Mouse (Mus musculus) myocyte (in vitro differentiated cells): ENCODE data around the gene Lamtor2. TPM values are rescaled to one million over a fixed set of nuclear protein-coding genes. Genes with fewer than 3 reads are reported as not detected.

Experiments
- H3K27me3 ChIP-seq: one replicate; pipeline ENCODE4 v1.6.1; 2011; ENCODE audit not compliant: control insufficient read depth, insufficient read depth, insufficient read length
- H3K36me3 ChIP-seq: one replicate; pipeline ENCODE4 v1.6.1; 2011; ENCODE audit not compliant: control insufficient read depth, insufficient read depth
- H3K4me2 ChIP-seq: one replicate; pipeline ENCODE4 v1.6.1; 2011; ENCODE audit warnings: low read depth, control low read depth
- H3K4me3 ChIP-seq: one replicate; pipeline ENCODE4 v1.5.1; 2011; ENCODE audit warnings: mild to moderate bottlenecking, control low read depth, moderate library complexity
- H3K79me2 ChIP-seq: one replicate; pipeline ENCODE4 v1.6.1; 2011; ENCODE audit not compliant: control insufficient read depth, insufficient read depth
- H3ac ChIP-seq: one replicate; pipeline ENCODE4 v1.6.1; 2011; ENCODE audit not compliant: control insufficient read depth, insufficient read length
- CEBPB ChIP-seq: IDR thresholded peaks from 2 replicates; pipeline ENCODE4 v1.6.1; 2011; ENCODE audit warnings: mild to moderate bottlenecking, moderate library complexity; ENCODE audit not compliant: poor library complexity, insufficient read depth, severe bottlenecking
- E2F4 ChIP-seq: IDR thresholded peaks from one replicate; pipeline ENCODE4 v1.6.1; 2011; ENCODE audit warnings: mild to moderate bottlenecking, control low read depth, moderate library complexity; ENCODE audit not compliant: insufficient read depth
- MAX ChIP-seq: IDR thresholded peaks from one replicate; pipeline ENCODE4 v1.6.1; 2011; ENCODE audit warnings: low read depth, mild to moderate bottlenecking, control low read depth
- MYOD1 ChIP-seq, 3 experiments: IDR thresholded peaks; one replicate each; pipeline ENCODE4 v1.6.1; 2011; ENCODE audit warnings: control low read depth in 2 of 3, low read depth in 2 of 3, mild to moderate bottlenecking in 2 of 3, moderate library complexity in 1 of 3; ENCODE audit not compliant: insufficient read length in 2 of 3, control insufficient read depth in 1 of 3
- MYOG ChIP-seq, 3 experiments: IDR thresholded peaks; one replicate each; pipeline ENCODE4 v1.6.1; 2011; ENCODE audit warnings: control low read depth in 2 of 3, low read depth in 2 of 3, mild to moderate bottlenecking in 2 of 3; ENCODE audit not compliant: insufficient read length in 2 of 3, control insufficient read depth in 1 of 3, insufficient read depth in 1 of 3
- POLR2A ChIP-seq: IDR thresholded peaks from one replicate; pipeline ENCODE4 v1.6.1; 2011; ENCODE audit warnings: low read depth, mild to moderate bottlenecking, control low read depth, moderate library complexity; ENCODE audit not compliant: insufficient read length
- POLR2AphosphoS2 ChIP-seq: IDR thresholded peaks from one replicate; pipeline ENCODE4 v1.6.1; 2011; ENCODE audit warnings: low read depth, control low read depth; ENCODE audit not compliant: insufficient read length
- REST ChIP-seq: IDR thresholded peaks from one replicate; pipeline ENCODE4 v1.6.1; 2011; ENCODE audit warnings: mild to moderate bottlenecking, control low read depth, moderate library complexity; ENCODE audit not compliant: insufficient read depth, insufficient read length
- SRF ChIP-seq: IDR thresholded peaks from one replicate; pipeline ENCODE4 v1.6.1; 2011; ENCODE audit warnings: low read depth; ENCODE audit not compliant: control insufficient read depth, insufficient read length
- TCF12 ChIP-seq: IDR thresholded peaks from one replicate; pipeline ENCODE4 v1.6.1; 2011; ENCODE audit warnings: mild to moderate bottlenecking, control low read depth; ENCODE audit not compliant: poor library complexity, insufficient read depth, severe bottlenecking
- TCF3 ChIP-seq: IDR thresholded peaks from one replicate; pipeline ENCODE4 v1.6.1; 2011; ENCODE audit warnings: low read depth, control low read depth; ENCODE audit not compliant: insufficient read length
- USF1 ChIP-seq: IDR thresholded peaks from one replicate; pipeline ENCODE4 v1.6.1; 2011; ENCODE audit warnings: low read depth, mild to moderate bottlenecking, control low read depth, moderate library complexity
- polyA plus RNA-seq: library from polyadenylated mRNA; unstranded; fragments of >200 nt; fragmentation: generic; extraction: Trizol; gene quantifications from one replicate; pipeline ENCODE4 v1.2.1, GENCODE M21; 2012; ENCODE audit warnings: missing spikeins

Gene Lamtor2
- polyA plus RNA-seq, 1 experiment = 165 TPM

- Histone ChIP-seq H3ac (no peak overlapping the region), H3K4me2 (no peak overlapping the region), H3K4me3 (no peak overlapping the region), H3K79me2 (peaks cover 5% of the 10 kb centered on the region), H3K36me3 (no peaks in the 10 kb centered on the region), H3K27me3 (no peaks in the 10 kb centered on the region)
- no peak for TF ChIP-seq TCF3
- no peak for TF ChIP-seq E2F4
- TF ChIP-seq MYOD1 (IDR thresholded peaks at IDR 0.05; ENCODE audit: control insufficient read depth in 1 of 3, insufficient read length in 2 of 3, low read depth in 2 of 3) = no peak
- no peak for TF ChIP-seq SRF
- TF ChIP-seq POLR2A = no peak
- TF ChIP-seq POLR2AphosphoS2 = no peak
- TF ChIP-seq MYOG (IDR thresholded peaks at IDR 0.05; ENCODE audit: control insufficient read depth in 1 of 3, insufficient read depth in 1 of 3, insufficient read length in 2 of 3, low read depth in 2 of 3) = no peak
- TF ChIP-seq REST = no peak
- no peak for TF ChIP-seq TCF12
- TF ChIP-seq CEBPB = no peak
- TF ChIP-seq USF1 = no peak
Observed at GRCm38 (mm10) chr3:88540085-88540484, 12.8 kb downstream of the Lamtor2 start.

GRCm38 (mm10) chr3:88539397-88539796 lies 13.5 kb downstream of the Lamtor2 start:
- Histone ChIP-seq H3ac (no peak overlapping the region), H3K4me3 (no peak overlapping the region), H3K27me3 (no peaks in the 10 kb centered on the region), H3K36me3 (no peaks in the 10 kb centered on the region), H3K4me2 (no peak overlapping the region), H3K79me2 (peaks cover 11% of the 10 kb centered on the region)
- TF ChIP-seq REST (no peak), TCF12 (no peak)

GRCm38 (mm10) chr3:88538271-88539145 lies 14.4 kb downstream of the Lamtor2 start:
- H3K4me2 ChIP-seq = no peak overlapping the region
- no peak overlapping the region for H3K4me3 ChIP-seq
- TF ChIP-seq REST (no peak), CEBPB (no peak), POLR2AphosphoS2 (no peak), SRF (no peak), MYOG (IDR thresholded peaks at IDR 0.05; ENCODE audit: control insufficient read depth in 1 of 3, insufficient read depth in 1 of 3, insufficient read length in 2 of 3, low read depth in 2 of 3) (no peak), MAX (no peak), USF1 (no peak), TCF3 (no peak), TCF12 (no peak), E2F4 (no peak), MYOD1 (IDR thresholded peaks at IDR 0.05; ENCODE audit: control insufficient read depth in 1 of 3, insufficient read length in 2 of 3, low read depth in 2 of 3) (no peak)
- H3K27me3 ChIP-seq = no peaks in the 10 kb centered on the region
- peaks cover 13% of the 10 kb centered on the region for H3K79me2 ChIP-seq
- no peaks in the 10 kb centered on the region for H3K36me3 ChIP-seq
- no peak overlapping the region for H3ac ChIP-seq

- Histone ChIP-seq H3K79me2 (peaks cover 26% of the 10 kb centered on the region), H3K36me3 (no peaks in the 10 kb centered on the region), H3K4me3 (no peak overlapping the region), H3ac (no peak overlapping the region), H3K4me2 (no peak overlapping the region), H3K27me3 (no peaks in the 10 kb centered on the region)
- TF ChIP-seq POLR2AphosphoS2 (no peak), MYOD1 (IDR thresholded peaks at IDR 0.05; ENCODE audit: control insufficient read depth in 1 of 3, insufficient read length in 2 of 3, low read depth in 2 of 3) (no peak), E2F4 (no peak), CEBPB (no peak), MYOG (IDR thresholded peaks at IDR 0.05; ENCODE audit: control insufficient read depth in 1 of 3, insufficient read depth in 1 of 3, insufficient read length in 2 of 3, low read depth in 2 of 3) (no peak), SRF (no peak), TCF12 (no peak), TCF3 (no peak)
Observed at GRCm38 (mm10) chr3:88537146-88537545, 15.7 kb downstream of the Lamtor2 start.
